Mouse (Mus musculus) thymus, adult 2 months (tissue): ENCODE measurements around the gene Dna2.

Experiments
- CTCF ChIP-seq: fragments of 200-500 bp; IDR thresholded peaks from 2 replicates; pipeline ENCODE4 v1.5.1; 2012; ENCODE audit warnings: mild to moderate bottlenecking, control low read depth, low read length, moderate library complexity, borderline replicate concordance; ENCODE audit not compliant: control insufficient read depth, poor library complexity, insufficient read depth; ENCODE audit errors: extremely low read depth
- POLR2A ChIP-seq: fragments of 200-500 bp; IDR thresholded peaks from 2 replicates; pipeline ENCODE4 v1.6.1; 2012; ENCODE audit warnings: mild to moderate bottlenecking, low read length, control low read depth, moderate library complexity; ENCODE audit not compliant: control insufficient read depth, poor library complexity, insufficient read depth; ENCODE audit errors: extremely low read depth

- no peak for TF ChIP-seq CTCF
- TF ChIP-seq POLR2A, result no peak
Observed at GRCm38 (mm10) chr10:63011556-63011955, 64.7 kb downstream of the Dna2 start.
